Mouse (Mus musculus) cerebellum, adult 2 months (tissue): Measurements from ENCODE around the gene Prkd1. TPM values are rescaled to one million over a fixed set of nuclear protein-coding genes. Genes with fewer than 3 reads are reported as not detected.
"Not testable (repeated sequence)": the region's sequence is repeated elsewhere in the genome, so short reads cannot be mapped to it uniquely, and the experiment has no call there.

Experiments used
- DNase-seq, 2 experiments: peaks; one replicate each; pipeline ENCODE4 v3.0.0; 2021
- H3K27ac ChIP-seq: fragments of 200-500 bp; 2 replicates; pipeline ENCODE4 v1.5.1; 2012; ENCODE audit warnings: low read length, control low read depth, inconsistent platforms; ENCODE audit not compliant: insufficient read depth
- H3K27me3 ChIP-seq: fragments of 200-500 bp; 2 replicates; pipeline ENCODE4 v1.6.1; 2012; ENCODE audit warnings: inconsistent platforms, mild to moderate bottlenecking, low read length, moderate library complexity; ENCODE audit not compliant: control insufficient read depth, insufficient read depth
- H3K4me1 ChIP-seq: fragments of 200-500 bp; 2 replicates; pipeline ENCODE4 v1.6.1; 2011; ENCODE audit warnings: low read length; ENCODE audit not compliant: control insufficient read depth, insufficient read depth
- H3K4me3 ChIP-seq: fragments of 200-500 bp; replicated peaks from 2 replicates; pipeline ENCODE3; 2011; ENCODE audit warnings: mild to moderate bottlenecking, low read depth, low read length, control low read depth; ENCODE audit not compliant: insufficient read depth
- CTCF ChIP-seq: fragments of 200-500 bp; IDR thresholded peaks from 2 replicates; pipeline ENCODE4 v1.5.1; 2011; ENCODE audit warnings: low read depth, mild to moderate bottlenecking, control low read depth, low read length, moderate library complexity, borderline replicate concordance; ENCODE audit not compliant: insufficient read depth
- POLR2A ChIP-seq: fragments of 200-500 bp; IDR thresholded peaks from 2 replicates; pipeline ENCODE4 v1.6.1; 2011; ENCODE audit warnings: low read length, control low read depth, borderline replicate concordance; ENCODE audit not compliant: insufficient read depth
- WGBS: fragments of 180-500 bp; shearing (Covaris S2); methylation state at CpG from one replicate; pipeline ENCODE4 v1.1.7; 2018; 5-methylcytosine and 5-hydroxymethylcytosine counted together
- polyA plus RNA-seq: library from polyadenylated mRNA; depleted of rRNA; stranded (reverse); fragments of >200 nt; gene quantifications from 2 replicates; pipeline ENCODE4 v1.2.3, GENCODE M21; 2012; rRNA removed

Gene Prkd1
- polyA plus RNA-seq = 4.3 and 5.4 TPM in 2 replicates

DNA sequence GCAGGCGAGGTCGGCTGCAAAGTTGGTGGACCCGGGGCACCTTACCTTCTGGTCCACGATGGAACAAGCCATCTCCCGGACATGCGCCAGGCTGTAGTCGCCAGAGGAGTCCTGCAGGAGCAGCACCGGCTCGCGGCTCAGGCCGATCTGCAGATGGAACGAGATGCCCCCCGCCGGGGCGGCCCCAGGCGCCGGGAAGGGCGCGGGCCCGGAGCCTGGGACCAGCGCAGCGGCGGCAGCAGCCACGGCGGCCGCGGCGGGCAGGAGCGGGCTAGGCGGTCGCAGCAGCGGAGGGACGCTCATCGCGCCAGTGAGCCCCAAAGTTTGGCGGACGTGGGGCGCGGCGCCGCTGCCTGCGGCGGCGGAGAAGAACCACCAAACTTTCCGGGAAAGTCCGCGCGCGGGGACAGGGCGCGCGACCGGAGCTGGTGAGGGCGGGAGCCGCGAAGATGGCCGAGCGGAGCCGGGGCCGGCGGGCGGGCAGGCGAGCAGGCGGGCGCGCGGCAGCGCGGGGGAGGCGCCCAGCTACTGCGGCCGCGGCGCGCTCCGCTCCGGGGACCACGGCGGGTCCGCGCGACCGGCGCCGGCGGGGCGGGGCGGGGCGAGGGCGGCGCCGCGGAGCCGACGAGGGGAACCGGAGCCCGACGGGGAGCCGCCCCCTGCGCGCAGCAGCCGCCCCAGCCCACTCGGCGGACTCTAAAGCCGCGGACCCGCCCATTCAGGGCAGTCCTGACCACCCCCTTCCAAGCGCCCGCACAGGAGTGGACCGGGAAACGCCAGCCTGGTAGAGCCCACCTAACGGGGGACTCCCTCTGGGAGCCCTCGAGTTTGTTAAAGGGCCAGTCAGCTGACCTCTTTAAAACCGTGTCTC lies at the start of gene Prkd1:
Gene Prkd1, minus strand, starts transcription at position 428 of the 871 bp plus-strand sequence.
- Histone ChIP-seq H3K4me3 (peak within 1 kb of the TSS; percentile 28), H3K4me1 (no peaks in the 10 kb centered on the region), H3K27me3 (peaks cover 3% of the 10 kb centered on the region; the same call in 1 of the 2 replicates), H3K27ac (no peak within 1 kb of the TSS)
- peak; percentile 33 to 42 for DNase-seq
- TF ChIP-seq POLR2A = no peak
- TF ChIP-seq CTCF = no peak
- 2% methylated on average over 88 of the region's 114 CpGs for WGBS

DNA sequence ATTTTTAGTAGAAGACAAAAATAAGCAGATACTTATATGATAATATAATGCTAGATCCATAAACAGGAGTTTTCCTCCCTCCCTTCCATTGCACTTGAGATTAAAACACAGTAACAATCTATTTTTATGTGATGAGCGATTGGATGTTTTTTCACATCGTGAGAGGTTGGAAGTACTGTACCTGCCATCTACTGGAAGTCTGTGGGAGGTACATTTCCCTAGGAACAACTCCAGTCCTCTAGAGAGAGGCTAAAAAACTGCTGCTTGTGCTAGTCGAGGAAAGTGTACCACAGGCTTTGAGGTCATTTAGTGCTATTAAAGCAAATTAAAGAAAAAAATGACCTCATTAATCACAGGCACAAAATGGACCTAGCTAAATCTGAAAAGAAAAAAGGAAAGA lies 48.6 kb upstream of the Prkd1 start:
- Histone ChIP-seq H3K27ac (no peak overlapping the region), H3K4me3 (no peak overlapping the region), H3K27me3 (no peaks in the 10 kb centered on the region), H3K4me1 (no peaks in the 10 kb centered on the region)
- peak in 1 of 2 experiments; percentile 8 for DNase-seq
- WGBS = 13% methylated on average over 3 of the region's 3 CpGs
- TF ChIP-seq POLR2A = no peak
- peak; percentile 29; the same call in 1 of the 2 replicates for TF ChIP-seq CTCF

DNA sequence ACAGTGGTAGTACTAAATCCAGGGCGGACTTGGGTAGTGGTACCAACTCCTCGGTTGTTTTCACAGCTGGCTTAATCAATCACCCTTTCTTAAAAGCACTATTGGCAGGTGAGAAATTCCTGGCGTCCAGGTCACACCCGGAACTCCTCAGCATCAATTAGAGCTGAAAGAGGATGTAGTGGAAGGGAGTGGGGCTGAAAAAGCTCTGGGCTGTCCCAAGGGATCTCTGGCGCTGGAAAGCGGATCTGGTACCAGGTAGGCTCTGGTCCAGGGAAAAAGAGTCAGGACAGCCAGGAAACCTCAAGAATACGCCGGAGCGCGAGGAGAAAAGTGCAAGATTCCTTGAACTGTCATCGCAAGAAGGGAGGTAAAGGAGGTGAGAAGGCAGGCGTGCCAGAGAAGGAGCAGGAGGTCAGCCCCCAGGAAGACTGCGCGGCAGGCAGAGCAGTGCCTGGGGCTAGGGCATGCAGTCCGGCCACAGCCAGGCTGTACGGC lies 675 bp downstream of the Prkd1 start:
- H3K27ac ChIP-seq = no peak overlapping the region
- peak overlapping the region; percentile 28 for H3K4me3 ChIP-seq
- H3K4me1 ChIP-seq = no peaks in the 10 kb centered on the region
- DNase-seq = peak in 1 of 2 experiments; percentile 2
- TF ChIP-seq POLR2A = no peak
- no peak for TF ChIP-seq CTCF
- WGBS = 3% methylated on average over 16 of the region's 16 CpGs
- H3K27me3 ChIP-seq = peaks cover 3% of the 10 kb centered on the region; the same call in 1 of the 2 replicates

DNA sequence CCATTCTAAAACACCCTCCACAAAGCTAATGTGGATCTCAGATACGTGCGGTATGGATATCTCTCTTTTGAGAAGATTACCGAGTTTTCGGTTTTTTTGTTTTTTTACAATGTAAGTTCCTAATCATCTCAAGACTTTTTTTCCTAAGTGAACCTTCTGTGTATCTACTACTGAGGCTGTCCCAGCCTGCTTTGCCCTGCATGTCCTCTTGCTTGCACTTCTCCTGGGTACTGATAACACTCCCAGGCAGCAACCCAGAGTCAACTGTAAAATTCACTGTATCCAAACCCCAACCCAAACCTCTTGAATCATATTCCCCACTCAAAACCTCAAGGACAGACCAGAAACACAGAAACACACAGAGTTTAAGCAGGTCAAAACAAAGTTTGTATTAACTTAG lies 2.0 kb downstream of the Prkd1 start:
- peaks cover 3% of the 10 kb centered on the region; the same call in 1 of the 2 replicates for H3K27me3 ChIP-seq
- no peak for TF ChIP-seq CTCF
- no peak for TF ChIP-seq POLR2A
- no peaks in the 10 kb centered on the region for H3K4me1 ChIP-seq
- no peak overlapping the region for H3K27ac ChIP-seq
- DNase-seq = no peak
- WGBS = 95% methylated on average over 4 of the region's 4 CpGs
- no peak overlapping the region for H3K4me3 ChIP-seq

DNA sequence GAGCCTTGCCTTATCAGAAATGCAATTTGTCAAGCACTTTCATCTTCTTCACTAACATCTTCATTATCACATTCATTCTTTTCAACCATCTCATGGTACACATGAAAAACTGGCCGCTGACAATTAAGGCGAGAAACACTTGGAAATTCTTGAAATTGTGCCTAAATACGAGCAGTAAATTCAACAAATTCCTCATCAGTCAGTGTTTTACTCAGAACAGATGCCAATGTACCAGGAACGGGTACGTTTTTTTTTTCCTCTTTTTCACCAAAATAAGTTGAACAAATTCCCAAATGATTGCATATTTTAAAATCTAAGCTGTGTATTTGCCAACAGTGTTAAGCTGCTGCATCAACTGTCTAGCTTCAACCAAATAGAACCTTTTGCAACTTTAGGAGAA lies 6.2 kb downstream of the Prkd1 start:
- H3K27me3 ChIP-seq = no peaks in the 10 kb centered on the region; the same call in 1 of the 2 replicates
- 55% methylated on average over 5 of the region's 5 CpGs for WGBS
- no peak for TF ChIP-seq POLR2A
- TF ChIP-seq CTCF = no peak
- no peaks in the 10 kb centered on the region for H3K4me1 ChIP-seq
- no peak overlapping the region for H3K4me3 ChIP-seq
- no peak overlapping the region for H3K27ac ChIP-seq
- no peak for DNase-seq

DNA sequence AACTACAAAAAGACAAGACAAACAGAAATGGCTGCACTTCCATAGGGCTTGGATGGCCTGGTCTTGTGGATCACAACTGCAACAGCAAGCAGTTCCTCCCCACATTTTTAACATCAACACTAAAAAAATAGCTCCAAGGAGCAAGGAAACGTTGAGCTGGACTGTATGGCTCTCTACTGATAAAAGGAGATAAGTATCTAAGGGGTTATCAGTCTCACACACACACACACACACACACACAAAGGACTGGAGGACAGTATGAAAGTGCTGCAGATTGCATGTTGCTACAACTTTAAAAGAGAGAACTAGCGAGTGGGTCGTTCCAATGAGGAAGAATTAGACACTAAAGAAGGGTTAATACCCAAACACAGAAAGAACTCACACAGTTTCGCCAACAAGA lies 8.7 kb downstream of the Prkd1 start:
- TF ChIP-seq CTCF (no peak), POLR2A (no peak)
- Histone ChIP-seq H3K4me1 (no peaks in the 10 kb centered on the region), H3K27me3 (no peaks in the 10 kb centered on the region), H3K27ac (no peak overlapping the region), H3K4me3 (no peak overlapping the region)
- DNase-seq = no peak
- 86% methylated on average over 4 of the region's 4 CpGs for WGBS

DNA sequence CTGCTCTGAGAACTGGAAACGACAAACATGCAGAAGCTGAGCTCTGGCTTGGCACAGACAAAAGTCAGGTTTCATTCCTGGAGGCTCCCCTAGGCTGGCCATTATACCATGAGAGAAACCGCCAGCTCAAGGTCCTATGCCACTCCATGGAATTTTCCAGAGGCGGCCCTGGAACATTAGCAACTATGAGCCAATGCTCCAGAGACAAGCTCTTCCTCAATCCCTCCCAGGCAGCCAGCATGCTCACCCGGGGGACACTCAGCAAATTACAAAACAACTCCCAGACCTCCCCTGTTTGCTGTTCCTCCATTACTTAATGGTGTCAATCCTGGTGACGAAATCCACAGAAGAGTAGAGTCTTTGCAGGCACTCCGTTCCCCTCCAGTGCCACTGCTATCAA lies 14.5 kb downstream of the Prkd1 start:
- TF ChIP-seq POLR2A (no peak), CTCF (no peak)
- Histone ChIP-seq H3K4me3 (no peak overlapping the region), H3K27ac (no peak overlapping the region), H3K27me3 (no peaks in the 10 kb centered on the region), H3K4me1 (no peaks in the 10 kb centered on the region)
- 78% methylated on average over 6 of the region's 6 CpGs for WGBS
- no peak for DNase-seq

DNA sequence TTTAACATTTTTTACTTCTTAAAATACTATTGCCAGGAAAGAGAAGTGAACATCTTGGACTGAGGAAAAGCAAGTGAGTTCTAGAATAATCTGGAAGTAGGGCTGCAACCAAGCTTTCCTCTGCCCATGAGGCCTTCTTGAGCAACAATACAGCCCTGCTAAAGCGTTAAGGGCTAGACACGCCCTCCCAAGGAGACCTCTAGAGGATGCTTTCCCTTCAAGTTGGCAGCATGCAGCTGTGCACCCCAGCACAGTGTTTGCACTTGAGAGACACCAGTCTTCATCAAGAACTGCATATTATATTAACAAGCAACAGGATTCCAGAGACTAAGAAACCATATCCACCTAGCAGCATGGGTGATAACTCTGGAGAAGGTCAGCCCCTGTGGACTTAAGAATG lies 22.8 kb downstream of the Prkd1 start:
- not testable (repeated sequence) for H3K27ac ChIP-seq, H3K27me3 ChIP-seq, H3K4me1 ChIP-seq, DNase-seq, H3K4me3 ChIP-seq
- 47% methylated on average over 2 of the region's 2 CpGs for WGBS
